Mouse (Mus musculus) heart, adult 9 months (tissue): ENCODE measurements at regions not wholly inside any gene's neighbourhood (a gene's known extent, or its start where the extent isn't known, plus 50 kb on each side); places are given as distances from the start of the nearest gene placed in this dataset.

Source experiments
- DNase-seq, 2 experiments: peaks; one replicate each; pipeline ENCODE4 v3.0.0; 2022; ENCODE audit warnings: low spot score in 2 of 2

DNA sequence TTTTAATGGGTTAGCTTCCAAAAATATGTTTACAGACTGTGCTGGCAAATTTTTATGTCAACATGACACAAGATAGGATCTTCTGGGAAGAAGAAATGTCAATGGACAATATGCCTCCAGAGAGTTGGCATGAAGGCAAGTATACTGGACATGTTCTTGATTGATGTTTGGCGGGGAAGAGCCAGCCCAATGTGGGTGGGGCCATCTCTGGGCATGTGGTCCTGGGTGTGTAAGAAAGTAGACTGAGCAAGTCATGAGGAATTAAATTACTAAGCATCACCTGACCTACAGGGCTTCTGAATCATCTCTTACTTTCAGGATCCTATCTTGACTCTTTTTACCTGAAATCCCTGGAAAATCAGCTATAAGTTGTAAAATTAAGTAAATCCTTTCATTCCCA, 525.0 kb upstream of the Grm7 start:
- DNase-seq, result no peak

- DNase-seq, result no peak
Observed at GRCm38 (mm10) chr6:110132271-110132670, 513.1 kb upstream of the Grm7 start.

GRCm38 (mm10) chr6:110133587-110133986, 511.8 kb upstream of the Grm7 start:
- no peak for DNase-seq

DNA sequence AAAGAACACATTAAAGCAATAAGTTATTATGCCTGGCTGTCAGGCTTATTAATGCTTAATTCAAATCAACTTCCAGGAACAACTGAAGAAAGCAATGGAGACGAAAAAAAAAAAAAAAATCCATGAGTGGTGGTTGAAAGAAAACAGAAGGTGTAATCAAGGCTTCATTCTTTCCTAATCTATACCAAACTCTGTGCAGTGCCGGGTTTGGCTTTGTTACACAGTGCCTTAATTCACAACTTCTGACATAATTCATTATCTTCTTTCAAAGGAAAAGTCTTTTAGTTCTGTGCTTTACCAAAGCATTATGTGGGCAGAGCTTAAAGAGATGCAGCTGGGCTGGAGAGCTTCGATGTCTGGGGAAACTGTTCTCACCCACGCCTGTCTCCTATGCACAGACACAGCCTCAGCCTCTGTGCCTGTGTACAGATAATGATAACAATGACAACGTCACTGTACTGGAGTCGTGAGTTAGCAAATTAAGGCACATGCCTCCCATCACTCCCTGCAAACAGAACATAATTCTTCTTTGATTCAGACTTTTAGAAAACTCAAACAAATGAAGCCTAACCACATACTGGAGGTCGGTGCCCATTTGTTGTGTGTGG, 508.2 kb upstream of the Grm7 start:
- DNase-seq, result no peak

- peak; percentile 11 to 13 for DNase-seq
Observed at GRCm38 (mm10) chr6:110139396-110139795, 506.0 kb upstream of the Grm7 start.

DNA sequence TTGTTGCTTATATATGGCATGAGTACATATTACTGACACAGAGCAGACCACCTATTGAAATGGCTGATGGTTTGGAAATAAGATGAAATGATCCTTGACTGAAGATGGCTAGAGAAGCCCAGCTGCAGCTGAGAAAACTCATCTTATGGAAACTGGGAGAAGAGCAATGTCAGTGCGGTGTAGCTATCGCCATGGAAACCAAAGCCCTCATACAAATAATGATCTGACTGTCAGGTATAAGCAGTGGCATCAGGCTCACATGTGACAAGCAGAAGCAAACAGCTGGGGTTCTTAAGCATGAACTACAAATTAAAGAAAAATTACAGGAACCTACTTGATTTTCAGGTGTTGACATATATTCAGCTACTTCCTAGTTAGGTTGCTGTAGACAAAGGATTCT, 476.8 kb upstream of the Grm7 start:
- DNase-seq, result no peak

GRCm38 (mm10) chr6:110205973-110206372, 439.4 kb upstream of the Grm7 start:
- no peak for DNase-seq

DNA sequence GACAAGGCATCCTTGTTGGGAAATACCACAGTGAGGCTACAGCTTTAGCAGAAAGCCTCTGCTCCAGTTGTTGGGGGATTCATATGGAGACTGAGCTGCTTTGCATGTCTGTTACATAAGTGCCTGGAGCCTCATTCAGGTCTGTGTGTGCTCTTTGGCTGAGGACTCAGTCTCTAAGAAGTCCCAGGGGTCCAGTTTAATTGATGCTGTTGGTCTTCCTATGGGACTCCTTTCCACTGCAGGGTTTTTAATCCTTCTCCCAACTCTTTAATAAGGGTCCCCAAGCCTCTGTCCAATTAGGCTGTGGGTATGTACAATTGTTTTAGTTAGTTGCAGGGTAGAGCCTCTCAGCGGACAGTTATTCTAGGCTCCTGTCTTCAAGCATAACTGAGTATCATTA, 436.6 kb upstream of the Grm7 start:
- DNase-seq, result no peak

DNA sequence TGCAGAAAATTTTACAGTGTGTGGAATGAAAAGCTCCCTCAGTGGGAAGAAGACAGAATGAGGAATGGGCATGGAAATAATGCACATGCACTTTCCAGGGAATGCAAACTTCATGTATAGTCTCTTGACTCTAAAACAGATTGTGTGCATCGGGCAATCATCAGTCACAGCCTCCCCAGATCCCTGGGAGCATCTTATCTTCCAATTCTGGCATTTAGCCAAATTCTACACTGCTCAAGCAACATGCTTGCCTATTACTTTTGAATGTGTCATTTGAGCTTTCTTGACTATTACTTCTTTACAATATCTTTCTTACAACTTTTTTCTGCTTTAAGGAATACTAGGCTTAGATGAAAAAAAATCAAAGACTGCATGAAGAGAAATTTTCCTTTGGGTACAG, 397.9 kb upstream of the Grm7 start:
- DNase-seq, result no peak

DNA sequence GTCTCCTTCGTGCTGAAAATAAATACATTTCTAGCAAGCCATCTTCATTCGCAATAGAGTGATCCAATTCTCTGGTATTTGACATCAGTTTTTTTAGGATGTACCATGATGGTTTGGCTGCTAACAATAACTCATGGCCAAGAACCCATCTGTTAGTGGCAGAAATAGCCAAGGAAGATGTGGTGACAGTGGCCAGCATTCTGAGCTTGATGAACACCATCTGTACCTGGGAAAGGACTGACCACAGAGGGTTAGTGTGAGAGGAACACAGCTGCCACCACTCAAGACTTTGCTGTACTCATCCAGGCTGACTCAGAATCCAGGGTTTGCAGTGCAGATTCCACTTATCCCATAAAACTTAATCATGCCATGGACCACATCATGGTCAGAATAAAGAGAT, 348.8 kb upstream of the Grm7 start:
- no peak for DNase-seq
